Mouse (Mus musculus) forebrain, embryonic 16.5 days (tissue): ENCODE measurements around the gene Dtx4. TPM values are rescaled to one million over a fixed set of nuclear protein-coding genes. Genes with fewer than 3 reads are reported as not detected.

Experiments used
- ATAC-seq: fragments of 200-750 bp; cut with Nextera tagmentation; 2 replicates; pipeline ENCODE4 v1.8.0; 2017; ENCODE audit warnings: mild to moderate bottlenecking, moderate library complexity
- H3K27ac ChIP-seq: fragments of 300-500 bp; sonication (generic); 2 replicates; pipeline ENCODE4 v1.5.1; 2014; ENCODE audit warnings: low read length, control low read depth
- H3K27me3 ChIP-seq: fragments of 300-500 bp; sonication (generic); replicated peaks from 2 replicates; pipeline ENCODE4 v1.6.1; 2014; ENCODE audit warnings: low read length; ENCODE audit not compliant: control insufficient read depth, insufficient read depth
- H3K36me3 ChIP-seq: fragments of 300-500 bp; sonication (generic); 2 replicates; pipeline ENCODE4 v1.6.1; 2014; ENCODE audit not compliant: control insufficient read depth, insufficient read depth
- H3K4me1 ChIP-seq: fragments of 300-500 bp; sonication (generic); replicated peaks from 2 replicates; pipeline ENCODE4 v1.6.1; 2014; ENCODE audit warnings: low read length; ENCODE audit not compliant: control insufficient read depth, insufficient read depth
- H3K4me2 ChIP-seq: fragments of 300-500 bp; sonication (generic); 2 replicates; pipeline ENCODE4 v1.6.1; 2014; ENCODE audit warnings: mild to moderate bottlenecking, low read length, control low read depth
- H3K4me3 ChIP-seq: fragments of 300-500 bp; sonication (generic); replicated peaks from 2 replicates; pipeline ENCODE4 v1.5.1; 2014; ENCODE audit warnings: mild to moderate bottlenecking, low read length, control low read depth
- H3K9ac ChIP-seq: fragments of 300-500 bp; sonication (generic); replicated peaks from 2 replicates; pipeline ENCODE4 v1.6.1; 2014; ENCODE audit warnings: low read depth, low read length, control low read depth
- H3K9me3 ChIP-seq: fragments of 300-500 bp; sonication (generic); 2 replicates; pipeline ENCODE4 v1.6.1; 2016; ENCODE audit warnings: low read length; ENCODE audit not compliant: control insufficient read depth
- WGBS: fragments of 180-500 bp; shearing (Covaris S2); extraction: QIAGEN DNeasy Blood & Tissue Kit; methylation state at CpG from one replicate; pipeline ENCODE4 v1.1.7; 2014; 5-methylcytosine and 5-hydroxymethylcytosine counted together
- polyA plus RNA-seq: library from polyadenylated mRNA; unstranded; fragments of >200 nt; fragmentation: Nextera tagmentation; extraction: Ambion mirVana; gene quantifications from 2 replicates; pipeline ENCODE4 v1.2.1, GENCODE M21; 2015

Gene Dtx4
- polyA plus RNA-seq, 1 experiment from 2014 or later, result 21.3 TPM

DNA sequence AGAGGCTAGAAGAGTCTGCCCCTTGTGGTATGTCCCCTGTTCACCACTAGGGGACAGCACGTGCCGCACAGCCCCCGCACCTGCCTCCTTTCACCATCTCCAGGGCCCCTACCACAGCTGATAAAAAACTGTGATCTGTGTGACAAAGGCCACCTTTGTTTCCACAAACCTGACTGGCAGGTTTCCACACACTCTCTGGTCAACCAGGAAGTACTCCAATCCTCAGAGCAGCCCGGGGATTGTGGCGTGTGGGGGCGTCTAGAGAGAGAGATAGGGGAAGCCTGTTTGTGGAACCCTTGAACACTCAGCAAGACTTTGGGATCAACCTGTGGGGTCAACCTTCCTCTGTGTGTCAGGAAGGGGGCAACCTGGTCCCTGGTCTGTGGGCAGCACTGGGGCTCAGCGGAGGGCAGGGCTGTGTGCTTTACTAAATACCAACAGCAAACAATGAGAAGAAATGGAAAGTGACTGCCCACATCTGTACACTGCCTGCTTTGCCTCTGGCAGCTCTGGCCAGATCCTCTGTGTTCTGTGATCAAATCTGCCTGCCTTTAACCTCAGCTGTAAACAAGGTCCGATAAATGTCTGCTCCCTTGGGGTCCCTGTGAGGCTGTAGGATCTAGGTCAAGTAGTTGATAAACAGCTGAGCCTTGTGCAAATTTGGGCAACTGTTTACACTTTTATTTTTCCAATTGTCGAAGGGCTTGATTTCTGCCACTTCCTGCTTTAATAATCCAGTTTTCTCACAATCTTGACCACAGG is 12.9 kb downstream of the Dtx4 start:
- no peaks in the 10 kb centered on the region for H3K27me3 ChIP-seq
- ATAC-seq, result peak; percentile 41
- H3K9ac ChIP-seq, result no peak overlapping the region
- H3K9me3 ChIP-seq, result no peaks in the 10 kb centered on the region
- peaks cover 15% of the 10 kb centered on the region for H3K4me1 ChIP-seq
- H3K27ac ChIP-seq, result no peak overlapping the region
- WGBS, result 8% methylated on average over 9 of the region's 9 CpGs
- H3K36me3 ChIP-seq, result peaks cover 6% of the 10 kb centered on the region; the same call in 1 of the 2 replicates
- H3K4me2 ChIP-seq, result no peak overlapping the region
- no peak overlapping the region for H3K4me3 ChIP-seq

GRCm38 (mm10) chr19:12487511-12488204 is 13.6 kb downstream of the Dtx4 start:
- H3K4me3 ChIP-seq, result no peak overlapping the region
- peaks cover 15% of the 10 kb centered on the region for H3K4me1 ChIP-seq
- H3K36me3 ChIP-seq, result peaks cover 7% of the 10 kb centered on the region
- no peaks in the 10 kb centered on the region for H3K9me3 ChIP-seq
- H3K27ac ChIP-seq, result no peak overlapping the region
- H3K4me2 ChIP-seq, result no peak overlapping the region
- no peaks in the 10 kb centered on the region for H3K27me3 ChIP-seq
- no peak for ATAC-seq
- WGBS, result 91% methylated on average over 12 of the region's 12 CpGs
- H3K9ac ChIP-seq, result no peak overlapping the region

- Histone ChIP-seq H3K9me3 (no peaks in the 10 kb centered on the region), H3K4me1 (peaks cover 15% of the 10 kb centered on the region), H3K9ac (no peak overlapping the region), H3K4me2 (no peak overlapping the region), H3K4me3 (no peak overlapping the region), H3K27ac (no peak overlapping the region), H3K27me3 (no peaks in the 10 kb centered on the region), H3K36me3 (peaks cover 12% of the 10 kb centered on the region)
- no peak for ATAC-seq
- 91% methylated on average over 6 of the region's 6 CpGs for WGBS
Observed at GRCm38 (mm10) chr19:12486875-12487274, 14.4 kb downstream of the Dtx4 start.

DNA sequence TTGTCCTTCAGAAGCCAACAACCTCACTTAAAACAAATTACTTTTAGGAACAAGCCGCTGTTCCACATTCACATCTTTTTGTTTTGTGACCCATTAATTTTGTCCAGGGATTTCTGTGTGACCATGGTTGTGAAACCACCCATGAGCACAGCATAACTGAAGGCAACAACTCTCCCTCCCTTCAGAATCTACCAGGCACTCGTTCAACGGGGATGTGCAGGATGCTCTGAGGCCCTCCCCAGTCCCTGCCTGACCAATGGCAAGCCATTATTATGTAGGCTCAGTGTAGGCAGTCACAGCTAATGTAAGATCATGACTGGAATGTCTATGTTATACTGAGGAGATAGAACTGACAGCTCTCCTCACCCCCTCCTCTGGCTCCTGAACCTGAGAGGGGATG is 15.6 kb downstream of the Dtx4 start:
- ATAC-seq, result no peak
- Histone ChIP-seq H3K27ac (no peak overlapping the region), H3K4me1 (peaks cover 15% of the 10 kb centered on the region), H3K9me3 (no peaks in the 10 kb centered on the region), H3K36me3 (peaks cover 14% of the 10 kb centered on the region; the same call in 1 of the 2 replicates), H3K4me2 (no peak overlapping the region), H3K9ac (no peak overlapping the region), H3K27me3 (no peaks in the 10 kb centered on the region), H3K4me3 (no peak overlapping the region)
- WGBS, result 71% methylated on average over 3 of the region's 3 CpGs

DNA sequence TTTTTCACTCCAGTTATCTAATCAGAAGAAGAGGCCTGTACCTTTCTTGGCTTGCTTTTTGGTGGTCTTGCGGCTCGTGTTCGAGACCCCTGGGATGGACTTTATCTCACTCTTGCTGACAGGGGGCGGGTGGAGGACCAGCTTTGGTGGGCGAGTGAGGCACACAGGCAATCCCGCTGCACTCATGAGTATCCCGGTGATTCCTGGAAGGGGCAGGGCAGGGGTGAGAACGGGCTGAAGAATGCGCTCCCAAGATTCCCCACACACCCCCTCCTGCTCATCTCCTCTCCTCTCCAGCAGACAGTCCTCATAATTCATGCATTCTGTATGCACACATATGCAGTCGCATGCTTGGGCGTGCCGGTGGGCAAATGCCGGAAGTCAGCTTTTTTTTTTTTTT is 16.0 kb downstream of the Dtx4 start:
- ATAC-seq, result no peak
- H3K27ac ChIP-seq, result no peak overlapping the region
- H3K4me2 ChIP-seq, result no peak overlapping the region
- H3K36me3 ChIP-seq, result peaks cover 14% of the 10 kb centered on the region; the same call in 1 of the 2 replicates
- H3K9ac ChIP-seq, result no peak overlapping the region
- H3K27me3 ChIP-seq, result no peaks in the 10 kb centered on the region
- H3K9me3 ChIP-seq, result no peaks in the 10 kb centered on the region
- peaks cover 15% of the 10 kb centered on the region for H3K4me1 ChIP-seq
- 94% methylated on average over 13 of the region's 13 CpGs for WGBS
- H3K4me3 ChIP-seq, result no peak overlapping the region

GRCm38 (mm10) chr19:12484210-12484609 is 17.0 kb downstream of the Dtx4 start:
- Histone ChIP-seq H3K9me3 (no peaks in the 10 kb centered on the region), H3K27me3 (no peaks in the 10 kb centered on the region), H3K4me2 (no peak overlapping the region), H3K4me1 (peaks cover 8% of the 10 kb centered on the region), H3K27ac (no peak overlapping the region), H3K9ac (no peak overlapping the region), H3K4me3 (no peak overlapping the region), H3K36me3 (peaks cover 14% of the 10 kb centered on the region; the same call in 1 of the 2 replicates)
- 48% methylated on average over 4 of the region's 4 CpGs for WGBS
- ATAC-seq, result no peak

DNA sequence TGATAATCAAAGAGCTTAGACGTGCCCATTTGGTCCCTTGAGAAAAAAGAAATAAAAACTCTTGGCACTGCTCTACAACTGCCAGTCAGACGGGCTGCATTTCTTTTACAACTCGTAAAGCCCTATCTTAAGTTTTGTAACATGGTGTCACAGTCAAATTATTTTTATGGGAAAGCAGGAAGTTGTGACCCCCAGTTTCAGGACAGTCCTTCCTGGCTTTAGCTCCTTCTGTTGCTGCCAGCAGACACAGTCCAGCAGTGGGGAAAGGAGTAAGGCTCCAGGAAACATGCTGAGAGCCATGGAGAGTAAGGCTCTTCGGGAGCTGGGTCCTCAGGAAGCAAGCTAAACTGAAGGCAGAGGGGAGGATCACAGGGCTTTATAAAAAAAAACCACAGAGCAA is 17.5 kb downstream of the Dtx4 start:
- H3K4me1 ChIP-seq, result peaks cover 4% of the 10 kb centered on the region
- H3K36me3 ChIP-seq, result peaks cover 14% of the 10 kb centered on the region; the same call in 1 of the 2 replicates

GRCm38 (mm10) chr19:12478369-12478768 is 22.9 kb downstream of the Dtx4 start:
- WGBS, result 94% methylated on average over 6 of the region's 6 CpGs
- Histone ChIP-seq H3K27ac (no peak overlapping the region), H3K4me2 (no peak overlapping the region), H3K4me1 (peaks cover 9% of the 10 kb centered on the region), H3K27me3 (no peaks in the 10 kb centered on the region), H3K9me3 (no peaks in the 10 kb centered on the region), H3K36me3 (peaks cover 14% of the 10 kb centered on the region), H3K4me3 (no peak overlapping the region), H3K9ac (no peak overlapping the region)
- no peak for ATAC-seq

More for the DNA sequence above, 17.5 kb downstream of the Dtx4 start:
- H3K27me3 ChIP-seq, result no peaks in the 10 kb centered on the region
- no peak overlapping the region for H3K9ac ChIP-seq
- no peak for ATAC-seq
- H3K4me2 ChIP-seq, result no peak overlapping the region
- H3K9me3 ChIP-seq, result no peaks in the 10 kb centered on the region
- H3K27ac ChIP-seq, result no peak overlapping the region
- 64% methylated on average over 4 of the region's 4 CpGs for WGBS
- no peak overlapping the region for H3K4me3 ChIP-seq

DNA sequence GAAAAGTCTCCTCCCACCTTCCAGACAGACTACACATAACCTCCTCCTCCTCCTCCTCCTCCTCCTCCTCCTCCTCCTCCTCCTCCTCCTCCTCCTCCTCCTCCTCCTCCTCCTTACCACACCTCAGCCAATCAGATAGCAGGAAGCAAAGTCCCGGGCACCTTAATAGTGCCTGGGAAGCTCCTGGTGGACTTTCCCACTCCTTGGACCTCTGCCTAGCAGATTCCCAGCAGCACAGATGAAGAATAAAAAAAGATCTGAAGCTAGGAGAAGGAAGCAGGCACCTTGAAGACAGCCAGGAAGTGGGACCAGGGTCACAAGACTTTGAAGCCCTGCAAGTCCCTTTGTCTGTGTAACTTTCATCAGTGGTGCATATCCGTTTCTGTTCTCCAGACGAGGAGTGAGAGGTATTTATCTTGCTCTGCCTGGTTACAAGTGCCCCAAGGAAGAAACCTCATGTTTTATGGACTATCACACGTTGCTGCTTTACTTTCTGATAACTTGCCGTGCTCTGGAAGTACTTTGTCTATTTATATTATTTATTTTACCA is 24.5 kb downstream of the Dtx4 start:
- no peak overlapping the region for H3K9ac ChIP-seq
- no peaks in the 10 kb centered on the region for H3K27me3 ChIP-seq
- 67% methylated on average over 5 of the region's 5 CpGs for WGBS
- no peak overlapping the region for H3K4me2 ChIP-seq
- H3K9me3 ChIP-seq, result no peaks in the 10 kb centered on the region
- H3K4me1 ChIP-seq, result peaks cover 9% of the 10 kb centered on the region
- peaks cover 7% of the 10 kb centered on the region; the same call in 1 of the 2 replicates for H3K36me3 ChIP-seq
- ATAC-seq, result no peak
- no peak overlapping the region for H3K4me3 ChIP-seq
- H3K27ac ChIP-seq, result no peak overlapping the region
